Mouse (Mus musculus) cerebellum, adult 9-11 months (tissue): ENCODE results near the gene Ndufb3.
"Not testable (repeated sequence)": the region's sequence is repeated elsewhere in the genome, so short reads cannot be mapped to it uniquely, and the experiment has no call there.

Experiments
- DNase-seq: peaks from one replicate; pipeline ENCODE4 v3.0.0; 2022

Gene Ndufb3

GRCm38 (mm10) chr1:58617978-58618668 is 31.9 kb downstream of the Ndufb3 start:
- peak; percentile 29 for DNase-seq

GRCm38 (mm10) chr1:58618766-58619165 is 32.6 kb downstream of the Ndufb3 start:
- no peak for DNase-seq

- no peak for DNase-seq
These were observed 35.1 kb downstream of the Ndufb3 start for GRCm38 (mm10) chr1:58621251-58621650.

- peak; percentile 71 for DNase-seq
These were observed 36.0 kb downstream of the Ndufb3 start for GRCm38 (mm10) chr1:58621996-58622748.

GRCm38 (mm10) chr1:58628847-58629246 is 42.7 kb downstream of the Ndufb3 start:
- not testable (repeated sequence) for DNase-seq
